Mouse (Mus musculus): ENCODE data around the gene Col9a2. TPM values are rescaled to one million over a fixed set of nuclear protein-coding genes. Genes with fewer than 3 reads are reported as not detected.

Gene Col9a2
- polyA plus RNA-seq, 1 experiment, result 0.30 TPM

GRCm38 (mm10) chr4:121065336-121065735 is 26.2 kb downstream of the Col9a2 start:
- WGBS, result 64% methylated on average over 2 of the region's 2 CpGs
- no peak for DNase-seq
- TF ChIP-seq CTCF (IDR thresholded peaks at IDR 0.05; ENCODE audit: insufficient read depth, low read length) (no peak), POLR2A (IDR thresholded peaks at IDR 0.05; ENCODE audit: borderline replicate concordance, extremely low read depth, low read depth, low read length) (no peak)
- H3K4me1 ChIP-seq (ENCODE audit: control insufficient read depth, insufficient read depth, low read length), result no peaks in the 10 kb centered on the region
- no peak overlapping the region for H3K4me3 ChIP-seq (replicated peaks; ENCODE audit: extremely low read depth, low read depth, low read length)

DNA sequence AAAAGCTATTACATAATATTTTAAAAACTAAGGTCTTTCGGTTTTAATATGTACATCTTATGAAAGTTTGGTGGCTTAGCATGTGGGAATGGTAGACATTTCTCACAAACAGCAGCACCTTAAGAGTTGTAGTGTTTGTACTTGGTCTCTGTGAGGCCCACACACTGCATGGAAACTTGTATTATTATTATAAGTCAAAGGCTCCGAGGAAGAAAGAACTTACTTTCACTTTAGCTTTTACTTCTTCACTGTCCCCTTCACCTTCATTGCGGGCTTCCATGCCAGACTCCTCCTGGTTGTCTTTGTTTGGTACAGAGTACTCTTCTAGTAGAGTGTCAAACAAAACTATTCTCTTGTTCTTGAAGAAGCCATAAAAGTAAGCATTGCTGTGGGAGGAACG is 35.1 kb downstream of the Col9a2 start:
- DNase-seq, result no peak
- 79% methylated on average over 4 of the region's 4 CpGs for WGBS
- peaks cover 2% of the 10 kb centered on the region; the same call in 1 of the 2 replicates for H3K4me1 ChIP-seq (ENCODE audit: control insufficient read depth, insufficient read depth, low read length)
- H3K4me3 ChIP-seq (replicated peaks; ENCODE audit: extremely low read depth, low read depth, low read length), result no peak overlapping the region
- TF ChIP-seq CTCF (IDR thresholded peaks at IDR 0.05; ENCODE audit: insufficient read depth, low read length) (no peak), POLR2A (IDR thresholded peaks at IDR 0.05; ENCODE audit: borderline replicate concordance, extremely low read depth, low read depth, low read length) (no peak)

DNA sequence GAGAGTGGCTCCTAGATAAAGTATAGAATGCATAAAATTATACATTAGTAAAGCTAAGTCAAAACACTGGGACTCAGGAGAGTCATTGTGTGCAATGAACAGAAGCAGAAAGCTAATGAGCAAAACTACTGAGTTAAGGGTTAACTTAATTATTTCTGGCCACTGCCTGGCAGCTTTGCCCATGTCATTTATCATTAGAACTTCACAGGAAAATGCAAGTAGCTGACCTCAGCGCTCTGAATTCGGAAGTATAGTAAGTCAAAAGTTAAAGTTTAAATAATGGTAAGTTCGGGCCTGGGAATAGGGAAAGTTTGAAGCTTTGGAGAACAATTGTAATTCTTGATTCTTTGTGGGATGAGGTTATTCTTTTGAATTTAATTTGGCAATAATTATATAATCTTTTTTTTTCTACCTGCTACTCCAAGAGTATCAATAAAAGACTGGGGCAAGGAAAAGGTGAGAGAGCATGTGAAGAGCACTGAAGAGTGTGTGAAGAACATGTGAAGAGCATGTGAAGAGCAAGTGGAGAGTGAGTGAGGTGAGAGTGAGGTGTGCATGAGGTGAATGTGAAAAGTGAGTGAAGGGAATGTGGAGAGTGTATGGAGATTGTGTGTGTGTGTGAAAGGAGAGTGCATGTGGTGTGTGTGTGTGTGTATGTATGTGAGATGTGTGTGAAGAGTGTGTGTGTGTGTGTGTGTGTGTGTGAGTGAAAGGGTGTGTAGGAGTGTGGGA is 38.9 kb downstream of the Col9a2 start:
- 50% methylated on average over 3 of the region's 3 CpGs for WGBS
- Histone ChIP-seq H3K4me3 (replicated peaks; ENCODE audit: extremely low read depth, low read depth, low read length) (no peak overlapping the region), H3K4me1 (ENCODE audit: control insufficient read depth, insufficient read depth, low read length) (peaks cover 2% of the 10 kb centered on the region; the same call in 1 of the 2 replicates)
- DNase-seq, result no peak
- TF ChIP-seq CTCF (IDR thresholded peaks at IDR 0.05; ENCODE audit: insufficient read depth, low read length) (no peak), POLR2A (IDR thresholded peaks at IDR 0.05; ENCODE audit: borderline replicate concordance, extremely low read depth, low read depth, low read length) (no peak)

DNA sequence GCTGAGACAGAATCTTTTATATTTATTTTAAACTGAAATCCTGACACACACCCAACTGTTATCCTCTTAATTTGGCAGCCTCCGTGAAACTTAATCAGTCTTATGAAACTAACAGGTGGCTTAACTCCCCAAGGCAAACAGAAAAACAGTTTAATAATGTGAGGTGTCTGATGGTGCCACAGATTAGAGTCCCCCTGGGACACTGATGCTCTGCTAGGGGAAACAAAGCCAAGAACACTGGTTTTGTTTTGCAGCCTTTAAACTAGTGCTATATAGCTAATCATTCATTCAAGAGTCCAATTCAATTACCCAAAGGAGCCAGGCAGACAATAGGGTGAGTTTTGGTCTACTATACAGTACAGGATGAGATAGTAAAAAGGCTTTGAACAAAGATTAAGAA is 41.2 kb downstream of the Col9a2 start:
- TF ChIP-seq POLR2A (IDR thresholded peaks at IDR 0.05; ENCODE audit: borderline replicate concordance, extremely low read depth, low read depth, low read length) (no peak), CTCF (IDR thresholded peaks at IDR 0.05; ENCODE audit: insufficient read depth, low read length) (no peak)
- H3K4me1 ChIP-seq (ENCODE audit: control insufficient read depth, insufficient read depth, low read length), result 0 out of 2 replicates have a peak, but pooled peaks cover 2% of the 10 kb centered on the region
- DNase-seq, result no peak
- 77% methylated on average over 1 of the region's 1 CpGs for WGBS
- no peak overlapping the region for H3K4me3 ChIP-seq (replicated peaks; ENCODE audit: extremely low read depth, low read depth, low read length)

DNA sequence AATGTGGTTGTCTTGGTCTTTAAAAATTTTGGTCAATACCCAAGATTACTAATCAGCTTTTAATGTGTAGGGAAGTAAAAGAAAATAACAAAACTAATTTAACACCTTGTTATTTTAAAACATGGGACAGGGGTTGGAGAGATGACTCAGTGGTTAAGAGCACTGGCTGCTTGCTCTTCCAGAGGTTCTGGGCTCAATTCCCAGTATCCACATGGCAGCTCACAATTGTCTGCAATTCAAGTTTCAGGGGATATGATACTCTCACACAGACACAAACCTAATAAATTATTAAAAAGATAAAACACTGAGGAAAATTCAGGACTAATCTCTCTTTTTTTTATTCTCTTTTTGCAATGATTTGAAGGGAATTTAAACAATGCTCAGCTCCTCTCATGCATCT is 45.3 kb downstream of the Col9a2 start:
- no peak for DNase-seq
- Histone ChIP-seq H3K4me3 (replicated peaks; ENCODE audit: extremely low read depth, low read depth, low read length) (no peak overlapping the region), H3K4me1 (ENCODE audit: control insufficient read depth, insufficient read depth, low read length) (no peaks in the 10 kb centered on the region)
- TF ChIP-seq POLR2A (IDR thresholded peaks at IDR 0.05; ENCODE audit: borderline replicate concordance, extremely low read depth, low read depth, low read length) (no peak), CTCF (IDR thresholded peaks at IDR 0.05; ENCODE audit: insufficient read depth, low read length) (no peak)

DNA sequence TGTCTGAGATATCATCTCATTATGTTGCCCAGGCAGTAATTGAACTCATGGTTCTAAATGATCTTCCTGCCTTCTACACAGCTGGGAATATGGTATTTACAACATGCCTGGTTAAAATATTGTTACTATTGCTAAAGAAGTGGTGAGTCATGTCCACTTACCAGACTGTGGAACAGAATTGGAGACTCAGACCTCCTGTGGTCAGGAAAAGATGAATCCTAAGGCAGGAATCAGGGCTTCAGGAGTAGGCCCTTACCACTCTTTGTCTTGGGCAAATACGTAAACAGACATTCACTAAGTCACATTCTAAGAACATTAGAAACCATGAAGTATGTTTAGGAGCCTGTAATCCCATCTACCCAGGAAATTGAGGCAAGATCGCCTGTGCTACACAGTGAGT is 49.5 kb downstream of the Col9a2 start:
- DNase-seq, result no peak
- no peaks in the 10 kb centered on the region for H3K4me1 ChIP-seq (ENCODE audit: control insufficient read depth, insufficient read depth, low read length)
- TF ChIP-seq CTCF (IDR thresholded peaks at IDR 0.05; ENCODE audit: insufficient read depth, low read length), result no peak
- no peak for TF ChIP-seq POLR2A (IDR thresholded peaks at IDR 0.05; ENCODE audit: borderline replicate concordance, extremely low read depth, low read depth, low read length)
- no peak overlapping the region for H3K4me3 ChIP-seq (replicated peaks; ENCODE audit: extremely low read depth, low read depth, low read length)
- 91% methylated on average over 2 of the region's 2 CpGs for WGBS

- Histone ChIP-seq H3K4me3 (replicated peaks; ENCODE audit: extremely low read depth, low read depth, low read length) (no peak overlapping the region), H3K4me1 (ENCODE audit: control insufficient read depth, insufficient read depth, low read length) (no peaks in the 10 kb centered on the region)
- DNase-seq, result no peak
- TF ChIP-seq CTCF (IDR thresholded peaks at IDR 0.05; ENCODE audit: insufficient read depth, low read length), result no peak
- no peak for TF ChIP-seq POLR2A (IDR thresholded peaks at IDR 0.05; ENCODE audit: borderline replicate concordance, extremely low read depth, low read depth, low read length)
- WGBS, result 83% methylated on average over 4 of the region's 4 CpGs
Measured at GRCm38 (mm10) chr4:121090211-121090610, 51.0 kb downstream of the Col9a2 start.

DNA sequence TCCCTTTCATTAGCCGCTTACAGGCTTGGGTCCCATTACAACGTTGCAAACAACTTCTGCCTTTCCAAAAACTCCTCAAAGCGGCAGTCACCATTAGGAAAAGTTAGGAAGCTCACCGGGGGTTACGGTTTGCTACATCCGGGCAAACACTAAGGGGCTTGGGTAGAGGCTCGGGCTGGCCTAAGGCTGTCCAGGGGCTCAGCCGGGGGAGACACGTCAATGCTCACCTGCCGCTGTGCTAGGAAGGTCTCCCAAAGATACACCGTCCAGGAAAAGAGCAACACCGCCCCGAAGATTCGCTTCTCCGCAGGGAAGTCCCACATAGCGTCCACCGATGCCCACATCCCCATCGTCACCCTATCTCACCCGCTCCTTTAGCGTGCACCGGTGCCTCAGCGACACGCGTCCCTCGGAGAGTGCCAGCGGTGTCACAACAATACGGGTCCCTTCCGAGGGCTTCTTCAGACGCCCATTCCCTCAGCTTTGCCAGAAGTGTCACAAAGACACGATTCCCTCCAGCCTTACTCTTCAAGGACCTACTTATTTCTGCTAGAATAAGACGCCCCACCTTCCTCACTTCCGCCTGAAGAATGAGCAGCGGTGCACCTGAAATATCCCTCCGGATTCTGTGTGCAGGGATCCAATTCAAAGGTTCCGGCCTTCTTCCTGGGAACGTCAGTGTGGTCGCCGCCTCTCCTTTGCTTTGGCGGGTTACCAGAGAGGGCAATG is 58.6 kb downstream of the Col9a2 start, which contains the start of gene Zmpste24:
Gene Zmpste24, minus strand, starts transcription at position 592 of the 729 bp plus-strand sequence.
- peak; percentile 81 for DNase-seq
- Histone ChIP-seq H3K4me3 (replicated peaks; ENCODE audit: extremely low read depth, low read depth, low read length) (peak within 1 kb of the TSS; percentile 95), H3K4me1 (ENCODE audit: control insufficient read depth, insufficient read depth, low read length) (peaks cover 4% of the 10 kb centered on the region; the same call in 1 of the 2 replicates)
- WGBS, result under 1% methylated on average over 39 of the region's 39 CpGs
- 0 out of 2 replicates have a peak, but pooled peaks have one; percentile 17 for TF ChIP-seq POLR2A (IDR thresholded peaks at IDR 0.05; ENCODE audit: borderline replicate concordance, extremely low read depth, low read depth, low read length)
- TF ChIP-seq CTCF (IDR thresholded peaks at IDR 0.05; ENCODE audit: insufficient read depth, low read length), result no peak

DNA sequence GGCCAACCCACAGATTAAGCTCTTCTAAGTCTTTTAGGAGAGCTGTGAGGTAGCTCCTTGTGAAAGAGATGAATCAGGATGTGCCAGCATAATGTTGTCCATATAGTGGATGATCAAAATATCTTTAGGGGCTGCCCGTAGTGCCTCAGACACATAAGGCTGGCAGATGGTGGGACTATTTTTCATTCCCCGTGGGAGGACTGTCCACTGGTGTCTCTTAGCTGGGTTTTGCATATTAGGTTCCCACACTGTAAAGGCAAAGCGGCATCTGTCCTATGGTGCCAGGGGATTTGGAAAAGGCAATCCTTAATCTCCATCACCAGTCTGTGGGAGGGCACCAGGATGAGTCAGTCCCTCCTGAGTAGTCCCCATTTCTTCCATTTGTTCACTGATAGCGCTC is 64.1 kb downstream of the Col9a2 start:
- TF ChIP-seq CTCF (IDR thresholded peaks at IDR 0.05; ENCODE audit: insufficient read depth, low read length) (no peak), POLR2A (IDR thresholded peaks at IDR 0.05; ENCODE audit: borderline replicate concordance, extremely low read depth, low read depth, low read length) (no peak)
- Histone ChIP-seq H3K4me3 (replicated peaks; ENCODE audit: extremely low read depth, low read depth, low read length) (no peak overlapping the region), H3K4me1 (ENCODE audit: control insufficient read depth, insufficient read depth, low read length) (no peaks in the 10 kb centered on the region)
- DNase-seq, result no peak
- 79% methylated on average over 4 of the region's 4 CpGs for WGBS

Other genes starting within 250 kb of the Col9a2 start
- 120 and 143 TPM in 2 replicates for gene Nfyc, start 207.8 kb upstream of the Col9a2 start, polyA plus RNA-seq (2012; rRNA removed)
- gene Rims3, start 184.6 kb upstream of the Col9a2 start, polyA plus RNA-seq (2012; rRNA removed), result 0.94 and 1.4 TPM in 2 replicates
- 3.3 and 5.4 TPM in 2 replicates for gene Exo5, start 114.4 kb upstream of the Col9a2 start, polyA plus RNA-seq (2012; rRNA removed)
- 3.5 and 4.3 TPM in 2 replicates for gene Zfp69, start 87.7 kb upstream of the Col9a2 start, polyA plus RNA-seq (2012; rRNA removed)
- 17.6 and 24.9 TPM in 2 replicates for gene Smap2, start 22.1 kb upstream of the Col9a2 start, polyA plus RNA-seq (2012; rRNA removed)
- 17.6 and 23.1 TPM in 2 replicates for gene Zmpste24, start 58.9 kb downstream of the Col9a2 start, polyA plus RNA-seq (2012; rRNA removed)
- not detected in 2 replicates for gene Tmco2, start 69.8 kb downstream of the Col9a2 start, polyA plus RNA-seq (2012; rRNA removed)
- 2.8 and 3.9 TPM in 2 replicates for gene Rlf, start 175.7 kb downstream of the Col9a2 start, polyA plus RNA-seq (2012; rRNA removed)